Mouse (Mus musculus): ENCODE measurements at regions not wholly inside any gene's neighbourhood (a gene's known extent, or its start where the extent isn't known, plus 50 kb on each side); places are given as distances from the start of the nearest gene placed in this dataset.
A peak's percentile ranks its signal among the peaks of the same experiment; 100 is the strongest.

GRCm38 (mm10) chr12:94015946-94016345 lies 1676.1 kb upstream of the Flrt2 start:
- H3K9ac ChIP-seq = no peak overlapping the region
- no peaks in the 10 kb centered on the region for H3K27me3 ChIP-seq (replicated peaks)
- H3K27ac ChIP-seq (replicated peaks) = no peak overlapping the region
- no peaks in the 10 kb centered on the region for H3K9me3 ChIP-seq
- no peaks in the 10 kb centered on the region for H3K36me3 ChIP-seq
- ATAC-seq (ENCODE audit: extremely low read depth, insufficient number of reproducible peaks, low FRiP score, low TSS enrichment) = no peak
- H3K4me3 ChIP-seq = no peak overlapping the region
- H3K4me1 ChIP-seq = no peaks in the 10 kb centered on the region
- H3K4me2 ChIP-seq = no peak overlapping the region

- no peak for ATAC-seq (ENCODE audit: extremely low read depth, insufficient number of reproducible peaks, low FRiP score, low TSS enrichment)
- Histone ChIP-seq H3K4me1 (no peaks in the 10 kb centered on the region), H3K4me2 (no peak overlapping the region), H3K9ac (no peak overlapping the region), H3K27ac (replicated peaks) (no peak overlapping the region), H3K27me3 (replicated peaks) (no peaks in the 10 kb centered on the region), H3K4me3 (no peak overlapping the region), H3K36me3 (no peaks in the 10 kb centered on the region), H3K9me3 (no peaks in the 10 kb centered on the region)
- WGBS = 70% methylated on average over 4 of the region's 4 CpGs
These were observed 1660.7 kb upstream of the Flrt2 start for GRCm38 (mm10) chr12:94031364-94031763.

DNA sequence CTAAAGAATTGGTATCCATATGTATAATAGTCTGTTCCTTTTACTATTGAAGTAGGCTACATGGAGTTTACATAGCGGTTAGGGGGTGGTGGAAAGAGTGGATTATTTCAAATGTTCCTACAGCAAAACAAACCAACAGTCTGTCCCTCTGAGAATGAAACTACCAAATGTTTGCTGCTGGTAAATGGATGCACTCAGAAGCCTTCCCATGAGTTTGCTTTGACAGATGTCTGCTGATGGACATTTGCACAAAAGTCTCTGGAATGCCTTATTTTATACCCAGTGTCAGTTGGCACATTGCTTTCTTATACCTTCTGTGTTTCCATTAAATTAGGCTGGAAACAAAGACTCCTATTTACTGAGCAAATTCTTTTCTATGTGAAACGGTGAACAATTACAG lies 1644.1 kb upstream of the Flrt2 start:
- WGBS = 79% methylated on average over 2 of the region's 2 CpGs
- H3K9ac ChIP-seq = no peak overlapping the region
- H3K36me3 ChIP-seq = no peaks in the 10 kb centered on the region
- no peak for ATAC-seq (ENCODE audit: extremely low read depth, insufficient number of reproducible peaks, low FRiP score, low TSS enrichment)
- H3K27me3 ChIP-seq (replicated peaks) = no peaks in the 10 kb centered on the region
- no peaks in the 10 kb centered on the region for H3K9me3 ChIP-seq
- H3K4me1 ChIP-seq = no peaks in the 10 kb centered on the region
- no peak overlapping the region for H3K4me2 ChIP-seq
- no peak overlapping the region for H3K4me3 ChIP-seq
- H3K27ac ChIP-seq (replicated peaks) = no peak overlapping the region

- Histone ChIP-seq H3K4me2 (no peak overlapping the region), H3K4me1 (no peaks in the 10 kb centered on the region), H3K9ac (no peak overlapping the region), H3K9me3 (no peaks in the 10 kb centered on the region), H3K27me3 (replicated peaks) (no peaks in the 10 kb centered on the region), H3K27ac (replicated peaks) (no peak overlapping the region), H3K4me3 (no peak overlapping the region), H3K36me3 (no peaks in the 10 kb centered on the region)
- 68% methylated on average over 2 of the region's 2 CpGs for WGBS
- ATAC-seq (ENCODE audit: extremely low read depth, insufficient number of reproducible peaks, low FRiP score, low TSS enrichment) = no peak
These were observed 1634.3 kb upstream of the Flrt2 start for GRCm38 (mm10) chr12:94057767-94058166.

DNA sequence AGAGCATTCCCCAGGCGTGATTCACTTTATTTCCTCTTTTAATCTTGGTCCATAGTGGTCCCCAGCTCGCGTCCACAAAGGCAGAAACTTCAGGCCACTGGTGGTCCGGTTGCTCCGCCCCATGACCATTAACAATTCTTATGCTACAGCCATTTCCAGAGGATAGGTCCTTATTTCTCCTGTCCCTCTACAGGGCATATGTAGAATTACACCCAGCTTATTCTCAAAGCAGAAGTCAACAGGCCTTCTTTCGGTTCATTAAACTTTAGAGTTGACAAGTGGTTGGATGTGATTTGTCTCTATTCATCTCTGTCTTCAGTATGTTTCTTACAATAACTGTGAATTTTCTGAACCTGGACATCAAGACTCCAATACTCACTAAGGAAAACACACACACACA lies 1632.4 kb upstream of the Flrt2 start:
- no peaks in the 10 kb centered on the region for H3K4me1 ChIP-seq
- no peaks in the 10 kb centered on the region for H3K9me3 ChIP-seq
- no peak for ATAC-seq (ENCODE audit: extremely low read depth, insufficient number of reproducible peaks, low FRiP score, low TSS enrichment)
- H3K9ac ChIP-seq = no peak overlapping the region
- no peak overlapping the region for H3K4me3 ChIP-seq
- H3K36me3 ChIP-seq = no peaks in the 10 kb centered on the region
- no peak overlapping the region for H3K27ac ChIP-seq (replicated peaks)
- no peaks in the 10 kb centered on the region for H3K27me3 ChIP-seq (replicated peaks)
- WGBS = 83% methylated on average over 6 of the region's 6 CpGs
- H3K4me2 ChIP-seq = no peak overlapping the region

DNA sequence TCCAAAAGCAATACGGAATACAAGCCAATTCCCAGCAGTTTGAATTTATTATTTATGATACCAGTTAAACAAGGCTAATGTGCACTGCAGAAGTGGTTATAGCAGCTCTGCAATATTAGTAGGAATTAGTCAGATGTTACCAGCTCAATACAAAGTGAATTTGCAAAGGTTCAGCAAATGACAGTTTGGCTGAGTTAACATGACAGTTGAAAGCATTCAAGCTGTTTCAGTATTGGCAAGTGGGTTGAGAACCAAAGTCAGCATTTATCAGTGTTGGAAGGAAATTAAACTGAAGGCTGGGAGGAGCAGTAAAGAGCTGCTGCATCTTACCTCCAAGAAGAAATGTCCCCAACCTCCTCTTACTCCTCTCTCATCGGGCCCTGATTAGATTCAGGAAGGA lies 1631.7 kb upstream of the Flrt2 start:
- Histone ChIP-seq H3K9ac (no peak overlapping the region), H3K9me3 (no peaks in the 10 kb centered on the region), H3K27me3 (replicated peaks) (no peaks in the 10 kb centered on the region), H3K27ac (replicated peaks) (no peak overlapping the region), H3K36me3 (no peaks in the 10 kb centered on the region), H3K4me1 (no peaks in the 10 kb centered on the region), H3K4me3 (no peak overlapping the region), H3K4me2 (no peak overlapping the region)
- WGBS = 65% methylated on average over 2 of the region's 2 CpGs
- ATAC-seq (ENCODE audit: extremely low read depth, insufficient number of reproducible peaks, low FRiP score, low TSS enrichment) = no peak

- Histone ChIP-seq H3K4me2 (peak overlapping the region; percentile 57), H3K4me1 (peaks cover 5% of the 10 kb centered on the region), H3K27me3 (replicated peaks) (no peaks in the 10 kb centered on the region), H3K27ac (replicated peaks) (peak overlapping the region; percentile 82), H3K36me3 (no peaks in the 10 kb centered on the region), H3K9me3 (no peaks in the 10 kb centered on the region), H3K9ac (0 out of 2 replicates have a peak overlapping the region, but pooled peaks have one; percentile 44), H3K4me3 (peak overlapping the region; percentile 18)
- 0 out of 2 replicates have a peak, but pooled peaks have one; percentile 31 for ATAC-seq (ENCODE audit: extremely low read depth, insufficient number of reproducible peaks, low FRiP score, low TSS enrichment)
- WGBS = 21% methylated on average over 9 of the region's 9 CpGs
These were observed 1625.4 kb upstream of the Flrt2 start for GRCm38 (mm10) chr12:94066444-94067152.

GRCm38 (mm10) chr12:94070940-94071505 lies 1621.0 kb upstream of the Flrt2 start:
- Histone ChIP-seq H3K9ac (no peak overlapping the region), H3K36me3 (no peaks in the 10 kb centered on the region), H3K9me3 (no peaks in the 10 kb centered on the region), H3K4me3 (no peak overlapping the region), H3K27ac (replicated peaks) (no peak overlapping the region), H3K4me1 (peaks cover 5% of the 10 kb centered on the region), H3K4me2 (no peak overlapping the region), H3K27me3 (replicated peaks) (no peaks in the 10 kb centered on the region)
- no peak for ATAC-seq (ENCODE audit: extremely low read depth, insufficient number of reproducible peaks, low FRiP score, low TSS enrichment)
- WGBS = 72% methylated on average over 2 of the region's 2 CpGs

DNA sequence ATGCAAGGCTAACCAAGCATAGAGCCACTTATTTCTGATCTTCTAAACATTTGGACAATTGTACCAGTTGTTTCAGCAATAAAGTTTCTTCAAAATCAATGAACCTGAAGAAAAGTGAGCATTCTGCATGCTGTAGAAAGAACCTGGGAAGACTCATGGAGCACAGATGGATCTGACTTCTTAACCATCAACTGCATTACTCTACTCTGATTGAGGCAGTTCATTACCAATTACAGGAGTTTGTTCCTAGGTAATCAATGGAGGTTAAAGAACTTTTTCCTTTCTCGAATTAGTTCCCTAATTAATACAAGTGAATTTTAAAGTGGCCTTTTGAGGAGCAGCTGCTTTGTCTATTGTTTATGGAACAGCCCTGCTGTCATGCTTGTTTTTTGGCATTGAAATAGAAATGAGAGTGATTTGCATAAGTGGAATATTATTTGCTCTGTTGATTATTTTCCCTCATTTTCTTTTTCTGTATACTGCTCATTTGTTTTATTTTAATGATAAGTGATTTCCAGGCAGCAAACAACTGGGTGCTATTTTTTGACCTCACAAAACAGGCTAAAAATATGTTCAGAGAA lies 1586.4 kb upstream of the Flrt2 start:
- no peak overlapping the region for H3K9ac ChIP-seq
- no peaks in the 10 kb centered on the region for H3K4me1 ChIP-seq
- 50% methylated on average over 1 of the region's 1 CpGs for WGBS
- ATAC-seq (ENCODE audit: extremely low read depth, insufficient number of reproducible peaks, low FRiP score, low TSS enrichment) = no peak
- H3K36me3 ChIP-seq = no peaks in the 10 kb centered on the region
- H3K27ac ChIP-seq (replicated peaks) = no peak overlapping the region
- H3K4me3 ChIP-seq = no peak overlapping the region
- no peaks in the 10 kb centered on the region for H3K27me3 ChIP-seq (replicated peaks)
- no peaks in the 10 kb centered on the region for H3K9me3 ChIP-seq
- no peak overlapping the region for H3K4me2 ChIP-seq

GRCm38 (mm10) chr12:94150143-94150542 lies 1541.9 kb upstream of the Flrt2 start:
- peak; percentile 54; the same call in 1 of the 2 replicates for ATAC-seq (ENCODE audit: extremely low read depth, insufficient number of reproducible peaks, low FRiP score, low TSS enrichment)
- WGBS = 36% methylated on average over 5 of the region's 5 CpGs

GRCm38 (mm10) chr12:94155110-94155858 lies 1536.7 kb upstream of the Flrt2 start:
- peak; percentile 70; the same call in 1 of the 2 replicates for ATAC-seq (ENCODE audit: extremely low read depth, insufficient number of reproducible peaks, low FRiP score, low TSS enrichment)
- Histone ChIP-seq H3K36me3 (no peaks in the 10 kb centered on the region), H3K27ac (replicated peaks) (peak overlapping the region; percentile 82), H3K4me3 (no peak overlapping the region), H3K4me2 (no peak overlapping the region), H3K9me3 (no peaks in the 10 kb centered on the region), H3K4me1 (peaks cover 22% of the 10 kb centered on the region), H3K9ac (no peak overlapping the region), H3K27me3 (replicated peaks) (no peaks in the 10 kb centered on the region)
- WGBS = 42% methylated on average over 12 of the region's 12 CpGs

More at GRCm38 (mm10) chr12:94150143-94150542, 1541.9 kb upstream of the Flrt2 start:
- peak overlapping the region; percentile 74 for H3K27ac ChIP-seq (replicated peaks)
- H3K36me3 ChIP-seq = no peaks in the 10 kb centered on the region
- H3K9ac ChIP-seq = no peak overlapping the region
- no peaks in the 10 kb centered on the region for H3K9me3 ChIP-seq
- H3K27me3 ChIP-seq (replicated peaks) = no peaks in the 10 kb centered on the region
- no peak overlapping the region for H3K4me3 ChIP-seq
- no peak overlapping the region for H3K4me2 ChIP-seq
- H3K4me1 ChIP-seq = peaks cover 23% of the 10 kb centered on the region

Data from heart, embryonic 13.5 days (tissue).